Mouse (Mus musculus): ENCODE measurements around the gene Fgf7. TPM values are rescaled to one million over a fixed set of nuclear protein-coding genes. Genes with fewer than 3 reads are reported as not detected.

Gene Fgf7
- 0.49 and 0.70 TPM in 2 replicates for polyA plus RNA-seq (2012; rRNA removed)

DNA sequence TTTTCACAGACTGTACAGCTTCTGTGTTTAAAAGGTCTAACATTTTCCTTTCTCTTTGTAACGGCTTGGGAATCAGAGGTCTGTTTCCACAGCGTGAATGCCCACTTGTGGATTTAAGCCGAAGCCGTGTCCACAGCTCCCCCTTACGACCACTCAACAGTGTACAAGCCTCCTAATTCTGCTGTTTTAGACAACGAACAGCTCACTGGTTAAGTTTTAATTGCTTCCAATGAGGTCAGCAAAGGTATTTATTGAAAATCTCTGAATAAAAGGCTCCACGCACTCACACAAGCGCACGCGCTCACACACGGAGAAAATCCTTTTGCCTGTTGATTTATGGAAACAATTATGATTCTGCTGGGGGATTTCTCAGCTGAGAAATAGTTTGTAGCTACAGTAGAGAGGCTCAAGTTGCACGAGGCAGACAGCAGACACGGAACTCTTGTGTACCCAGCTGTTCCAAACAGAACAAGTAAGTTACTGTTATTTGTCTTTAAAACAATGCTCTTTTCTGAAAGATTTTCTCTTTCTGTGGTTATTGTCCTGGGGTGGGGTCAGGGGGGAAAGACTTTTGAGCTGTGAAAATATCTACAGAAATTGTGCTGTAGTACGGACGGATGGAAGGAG lies at the start of gene Fgf7:
Gene Fgf7, plus strand, starts transcription at position 280 of the 627 bp plus-strand sequence.
- Histone ChIP-seq H3K27me3 (ENCODE audit: control insufficient read depth, insufficient read depth, low read length) (no peaks in the 10 kb centered on the region), H3K27ac (ENCODE audit: control insufficient read depth, insufficient read depth, low read length) (no peak within 1 kb of the TSS), H3K4me3 (ENCODE audit: control insufficient read depth, insufficient read depth, low read length) (no peak within 1 kb of the TSS), H3K36me3 (ENCODE audit: control insufficient read depth, insufficient read depth, low read length) (no peaks in the 10 kb centered on the region), H3K4me1 (replicated peaks; ENCODE audit: control insufficient read depth, insufficient read depth, low read length) (no peaks in the 10 kb centered on the region)
- WGBS: 81% methylated on average over 15 of the region's 15 CpGs
- no peak for TF ChIP-seq CTCF (IDR thresholded peaks at IDR 0.05; ENCODE audit: borderline replicate concordance, control insufficient read depth, extremely low read depth, insufficient read depth, low read length, poor library complexity)
- no peak for TF ChIP-seq POLR2A (IDR thresholded peaks at IDR 0.05; ENCODE audit: control insufficient read depth, extremely low read depth, insufficient read depth, low read length, poor library complexity)
- no peak for DNase-seq

DNA sequence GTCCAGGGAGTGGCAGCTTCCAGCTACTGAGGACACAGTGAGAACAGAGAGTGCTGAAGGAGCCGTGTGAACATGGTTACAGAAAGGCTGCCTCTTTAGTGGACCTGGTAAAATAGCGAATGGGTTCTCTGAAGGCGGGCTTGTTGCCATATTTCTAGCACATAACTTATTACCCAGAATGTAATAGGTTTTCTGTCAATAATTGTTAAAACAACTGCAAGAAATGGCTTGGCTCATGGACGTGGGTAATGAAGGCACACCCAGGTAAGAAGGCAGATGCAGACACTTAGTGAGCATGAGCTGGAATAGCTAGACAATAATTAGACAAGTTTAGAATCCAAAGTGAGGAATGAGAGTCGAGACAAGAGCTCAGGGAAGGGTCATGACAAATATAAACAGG lies 32.2 kb upstream of the Fgf7 start:
- Histone ChIP-seq H3K4me1 (replicated peaks; ENCODE audit: control insufficient read depth, insufficient read depth, low read length) (no peaks in the 10 kb centered on the region), H3K27ac (ENCODE audit: control insufficient read depth, insufficient read depth, low read length) (no peak overlapping the region), H3K36me3 (ENCODE audit: control insufficient read depth, insufficient read depth, low read length) (no peaks in the 10 kb centered on the region), H3K27me3 (ENCODE audit: control insufficient read depth, insufficient read depth, low read length) (no peaks in the 10 kb centered on the region), H3K4me3 (ENCODE audit: control insufficient read depth, insufficient read depth, low read length) (no peak overlapping the region)
- TF ChIP-seq CTCF (IDR thresholded peaks at IDR 0.05; ENCODE audit: borderline replicate concordance, control insufficient read depth, extremely low read depth, insufficient read depth, low read length, poor library complexity) (no peak), POLR2A (IDR thresholded peaks at IDR 0.05; ENCODE audit: control insufficient read depth, extremely low read depth, insufficient read depth, low read length, poor library complexity) (no peak)
- DNase-seq: no peak
- 87% methylated on average over 5 of the region's 5 CpGs for WGBS

DNA sequence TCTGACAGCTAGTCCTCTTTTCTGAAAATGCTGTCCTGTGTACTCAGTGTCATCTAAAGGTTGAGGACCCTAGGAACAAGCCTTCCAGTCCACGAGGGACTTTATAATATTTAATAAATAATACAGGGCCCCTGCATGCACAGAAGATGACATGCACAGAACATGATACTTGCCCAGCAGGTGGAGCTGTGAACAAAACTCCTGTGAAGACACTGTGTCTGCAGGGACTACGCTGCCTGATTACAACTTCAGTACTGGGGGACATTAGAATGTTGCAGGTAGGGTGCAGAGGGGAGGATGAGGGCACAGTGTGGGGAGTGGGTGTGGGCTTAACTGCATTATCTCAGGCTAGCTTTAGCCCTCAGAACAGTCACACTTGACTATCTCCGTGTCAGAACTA lies 28.4 kb upstream of the Fgf7 start:
- no peaks in the 10 kb centered on the region for H3K36me3 ChIP-seq (ENCODE audit: control insufficient read depth, insufficient read depth, low read length)
- H3K27ac ChIP-seq (ENCODE audit: control insufficient read depth, insufficient read depth, low read length): no peak overlapping the region
- TF ChIP-seq POLR2A (IDR thresholded peaks at IDR 0.05; ENCODE audit: control insufficient read depth, extremely low read depth, insufficient read depth, low read length, poor library complexity) (no peak), CTCF (IDR thresholded peaks at IDR 0.05; ENCODE audit: borderline replicate concordance, control insufficient read depth, extremely low read depth, insufficient read depth, low read length, poor library complexity) (no peak)
- no peak overlapping the region for H3K4me3 ChIP-seq (ENCODE audit: control insufficient read depth, insufficient read depth, low read length)
- H3K27me3 ChIP-seq (ENCODE audit: control insufficient read depth, insufficient read depth, low read length): no peaks in the 10 kb centered on the region
- H3K4me1 ChIP-seq (replicated peaks; ENCODE audit: control insufficient read depth, insufficient read depth, low read length): no peaks in the 10 kb centered on the region
- WGBS: 54% methylated on average over 3 of the region's 3 CpGs
- peak; percentile 43 for DNase-seq

DNA sequence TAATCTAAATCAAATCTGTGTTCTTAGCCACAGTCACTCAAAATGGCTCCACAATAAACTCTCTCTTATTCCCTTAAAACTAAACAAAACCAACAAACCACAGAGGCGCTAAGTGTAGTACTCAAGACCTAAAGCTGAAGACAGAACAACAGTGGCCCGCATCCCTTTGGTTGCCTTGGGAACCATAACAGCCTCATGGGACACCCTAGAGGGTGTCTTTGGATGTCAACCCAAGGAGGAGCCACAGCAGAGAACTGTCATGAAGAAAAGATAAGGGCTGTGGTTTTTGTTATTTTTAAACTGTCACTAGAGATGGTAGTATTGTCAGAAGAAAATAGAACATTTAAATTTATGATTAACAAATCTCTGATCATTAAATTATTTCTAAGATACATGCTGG lies 27.7 kb upstream of the Fgf7 start:
- Histone ChIP-seq H3K27me3 (ENCODE audit: control insufficient read depth, insufficient read depth, low read length) (no peaks in the 10 kb centered on the region), H3K4me1 (replicated peaks; ENCODE audit: control insufficient read depth, insufficient read depth, low read length) (no peaks in the 10 kb centered on the region), H3K36me3 (ENCODE audit: control insufficient read depth, insufficient read depth, low read length) (no peaks in the 10 kb centered on the region), H3K27ac (ENCODE audit: control insufficient read depth, insufficient read depth, low read length) (no peak overlapping the region), H3K4me3 (ENCODE audit: control insufficient read depth, insufficient read depth, low read length) (no peak overlapping the region)
- TF ChIP-seq POLR2A (IDR thresholded peaks at IDR 0.05; ENCODE audit: control insufficient read depth, extremely low read depth, insufficient read depth, low read length, poor library complexity): no peak
- TF ChIP-seq CTCF (IDR thresholded peaks at IDR 0.05; ENCODE audit: borderline replicate concordance, control insufficient read depth, extremely low read depth, insufficient read depth, low read length, poor library complexity): no peak
- WGBS: 70% methylated on average over 2 of the region's 2 CpGs
- DNase-seq: no peak

DNA sequence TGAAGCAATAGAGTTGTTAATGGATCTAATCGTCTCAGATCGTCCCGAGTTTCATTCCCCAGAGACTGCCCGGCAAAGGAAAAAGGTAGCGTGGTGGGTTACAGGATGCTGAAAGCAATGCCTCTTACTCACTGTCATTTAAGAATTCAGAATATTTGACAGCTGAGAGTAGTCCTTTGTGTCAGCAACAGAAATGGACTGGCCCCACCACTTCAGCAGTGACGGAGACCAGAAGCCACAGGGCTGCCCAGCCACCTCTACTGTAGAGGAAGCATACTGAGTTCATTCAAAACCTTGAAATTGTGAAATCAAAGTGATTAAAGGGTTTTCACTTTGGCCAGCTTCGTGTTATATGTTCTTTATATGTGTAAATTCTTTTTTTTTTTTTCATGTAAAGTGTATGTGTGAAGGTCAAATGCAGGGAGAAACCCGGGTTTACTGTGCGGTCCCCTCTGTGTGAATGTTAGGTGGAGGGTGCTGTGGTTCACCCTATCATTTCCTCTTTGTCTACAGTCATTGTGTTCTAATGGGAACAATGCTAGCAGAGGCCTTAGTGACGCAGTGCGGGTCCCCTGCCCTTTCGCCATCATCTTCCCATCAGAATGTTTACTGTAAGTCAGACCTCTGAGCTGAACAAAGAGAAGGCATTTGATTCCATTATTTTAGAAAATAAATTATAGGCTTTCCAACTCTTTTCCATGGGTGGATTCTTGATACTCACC lies 19.3 kb upstream of the Fgf7 start:
- no peak overlapping the region for H3K4me3 ChIP-seq (ENCODE audit: control insufficient read depth, insufficient read depth, low read length)
- H3K27ac ChIP-seq (ENCODE audit: control insufficient read depth, insufficient read depth, low read length): no peak overlapping the region
- DNase-seq: no peak
- TF ChIP-seq POLR2A (IDR thresholded peaks at IDR 0.05; ENCODE audit: control insufficient read depth, extremely low read depth, insufficient read depth, low read length, poor library complexity) (no peak), CTCF (IDR thresholded peaks at IDR 0.05; ENCODE audit: borderline replicate concordance, control insufficient read depth, extremely low read depth, insufficient read depth, low read length, poor library complexity) (no peak)
- H3K4me1 ChIP-seq (replicated peaks; ENCODE audit: control insufficient read depth, insufficient read depth, low read length): no peaks in the 10 kb centered on the region
- WGBS: 61% methylated on average over 12 of the region's 12 CpGs
- no peaks in the 10 kb centered on the region for H3K36me3 ChIP-seq (ENCODE audit: control insufficient read depth, insufficient read depth, low read length)
- no peaks in the 10 kb centered on the region for H3K27me3 ChIP-seq (ENCODE audit: control insufficient read depth, insufficient read depth, low read length)

DNA sequence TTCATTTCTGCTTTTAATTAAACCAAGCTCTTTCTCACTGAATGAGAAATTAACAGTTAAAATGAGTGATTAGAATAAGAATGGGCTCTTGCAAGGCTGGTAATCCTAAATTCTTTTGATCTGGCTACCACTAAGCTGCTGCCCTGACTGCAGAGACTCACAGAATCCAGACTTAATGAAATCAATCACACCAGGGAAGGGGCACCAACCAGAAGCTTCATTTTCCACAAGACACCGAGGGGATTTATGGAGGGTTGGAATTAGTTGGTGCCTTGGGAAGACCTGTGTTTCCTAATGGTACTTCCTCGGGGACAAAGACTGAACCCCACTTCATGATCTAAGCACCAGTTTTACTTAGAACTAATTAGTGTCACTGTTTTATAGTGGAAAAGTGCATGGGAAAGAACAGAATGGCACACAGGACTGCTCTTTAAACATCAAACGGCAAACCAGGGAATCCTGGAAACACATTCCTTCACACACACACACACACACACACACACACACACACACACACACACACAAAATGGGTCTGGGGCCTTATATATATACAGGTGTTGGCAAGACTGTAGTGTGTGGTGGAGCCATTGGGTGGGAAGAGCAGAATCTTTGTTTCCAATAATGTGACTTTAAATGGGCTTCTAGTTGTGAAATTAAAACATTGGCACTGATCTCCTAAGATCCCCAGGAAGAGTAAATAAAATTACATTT lies 18.5 kb upstream of the Fgf7 start:
- TF ChIP-seq POLR2A (IDR thresholded peaks at IDR 0.05; ENCODE audit: control insufficient read depth, extremely low read depth, insufficient read depth, low read length, poor library complexity) (no peak), CTCF (IDR thresholded peaks at IDR 0.05; ENCODE audit: borderline replicate concordance, control insufficient read depth, extremely low read depth, insufficient read depth, low read length, poor library complexity) (no peak)

More for the DNA sequence above, 18.5 kb upstream of the Fgf7 start:
- DNase-seq: no peak
- Histone ChIP-seq H3K27me3 (ENCODE audit: control insufficient read depth, insufficient read depth, low read length) (no peaks in the 10 kb centered on the region), H3K4me1 (replicated peaks; ENCODE audit: control insufficient read depth, insufficient read depth, low read length) (no peaks in the 10 kb centered on the region), H3K36me3 (ENCODE audit: control insufficient read depth, insufficient read depth, low read length) (no peaks in the 10 kb centered on the region), H3K4me3 (ENCODE audit: control insufficient read depth, insufficient read depth, low read length) (no peak overlapping the region), H3K27ac (ENCODE audit: control insufficient read depth, insufficient read depth, low read length) (no peak overlapping the region)
- WGBS: 92% methylated on average over 3 of the region's 3 CpGs
